Comparison of ENCODE assay signal across 8 mouse cellular contexts in the genomic region with DNA sequence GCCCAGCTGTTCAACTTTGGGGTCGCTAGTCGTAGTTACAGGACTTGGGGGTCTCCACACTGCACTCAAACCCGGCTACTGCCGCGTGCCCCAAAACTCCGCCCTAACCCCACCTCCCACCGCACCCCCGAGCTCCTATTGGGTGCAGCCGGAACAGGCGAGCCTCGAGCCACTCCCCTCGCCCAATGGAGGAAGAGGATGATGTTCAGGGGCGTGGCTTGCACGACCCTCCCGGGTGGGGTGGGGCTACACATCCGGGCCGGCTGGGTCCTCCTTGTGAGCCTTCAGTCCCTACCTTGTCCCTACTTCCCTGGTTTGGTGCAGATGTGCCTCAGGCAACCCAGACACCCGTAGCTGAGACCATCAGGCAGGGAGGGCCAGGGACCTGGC. TPM values are rescaled to one million over a fixed set of nuclear protein-coding genes. Genes with fewer than 3 reads are reported as not detected.
DNase-seq lines count a peak whose midpoint lies in the region; ATAC-seq and TF ChIP-seq lines count a peak whose summit lies in the region.

No protein-coding gene starts in this region.

- H3K27ac ChIP-seq in forebrain, embryonic 15.5 days (replicated peaks): peak overlapping the region; percentile 96
- H3K27ac ChIP-seq in layer of hippocampus, adult 2 months: peak overlapping the region; percentile 91
- H3K27ac ChIP-seq in lung, embryonic 14.5 days (ENCODE audit: low read depth): peak overlapping the region; percentile 97
- H3K27ac ChIP-seq in olfactory bulb, adult 2 months (ENCODE audit: insufficient read depth, low read depth, low read length): peak overlapping the region; percentile 76
- no peak overlapping the region for H3K27ac ChIP-seq in thymus, adult 2 months (ENCODE audit: control insufficient read depth, insufficient read depth, low read length)

- H3K4me3 ChIP-seq in forebrain, embryonic 15.5 days: peak overlapping the region; percentile 82
- H3K4me3 ChIP-seq in layer of hippocampus, adult 2 months: peak overlapping the region; percentile 95
- H3K4me3 ChIP-seq in lung, embryonic 14.5 days (ENCODE audit: low read depth, low read length): peak overlapping the region; percentile 78
- peak overlapping the region; percentile 85 for H3K4me3 ChIP-seq in olfactory bulb, adult 2 months (ENCODE audit: insufficient read depth, low read depth, low read length)
- peak overlapping the region; percentile 52 for H3K4me3 ChIP-seq in thymus, adult 2 months (ENCODE audit: control insufficient read depth, insufficient read depth, low read length)

- WGBS in forebrain, embryonic 15.5 days: 0% methylated on average over 18 of the region's 18 CpGs
- under 1% methylated on average over 18 of the region's 18 CpGs for WGBS in lung, embryonic 14.5 days
- 1% methylated on average over 18 of the region's 18 CpGs for WGBS in olfactory bulb, adult 2 months
- under 1% methylated on average over 18 of the region's 18 CpGs for WGBS in thymus, adult 2 months

- no peak for TF ChIP-seq CTCF in layer of hippocampus, adult 2 months (conservative IDR thresholded peaks at IDR 0.05)
- no peak for TF ChIP-seq CTCF in lung, embryonic 14.5 days (IDR thresholded peaks at IDR 0.05; ENCODE audit: low read depth)
- TF ChIP-seq CTCF in olfactory bulb, adult 2 months (IDR thresholded peaks at IDR 0.05; ENCODE audit: insufficient read depth, low read depth, low read length): no peak
- 0 out of 2 replicates have a peak, but pooled peaks have one; percentile 42 for TF ChIP-seq CTCF in thymus, adult 2 months (IDR thresholded peaks at IDR 0.05; ENCODE audit: borderline replicate concordance, control insufficient read depth, extremely low read depth, insufficient read depth, low read length, poor library complexity)

- peak overlapping the region; percentile 75 for H3K9ac ChIP-seq in forebrain, embryonic 15.5 days (replicated peaks)
- H3K9ac ChIP-seq in lung, embryonic 14.5 days: peak overlapping the region; percentile 69

- peaks cover 31% of the 10 kb centered on the region for H3K4me1 ChIP-seq in forebrain, embryonic 15.5 days
- peaks cover 14% of the 10 kb centered on the region; the same call in 1 of the 2 replicates for H3K4me1 ChIP-seq in lung, embryonic 14.5 days (ENCODE audit: insufficient read depth)
- peaks cover 16% of the 10 kb centered on the region for H3K4me1 ChIP-seq in olfactory bulb, adult 2 months (ENCODE audit: control insufficient read depth, insufficient read depth, low read length)
- H3K4me1 ChIP-seq in thymus, adult 2 months (replicated peaks; ENCODE audit: control insufficient read depth, insufficient read depth, low read length): peaks cover 18% of the 10 kb centered on the region

- DNase-seq in ES-CJ7 (ENCODE audit: low read depth, low spot score): peak; percentile 94
- DNase-seq in cerebellum, adult 11 months: peak; percentile 88
- DNase-seq in heart, postnatal 36 days: peak; percentile 84
- peak; percentile 88 to 94 for DNase-seq in layer of hippocampus, adult 2 months (ENCODE audit: low spot score in 2 of 2)
- DNase-seq in lung, embryonic 14.5 days: peak; percentile 98
- DNase-seq in thymus, adult 2 months: peak; percentile 96

- H3K36me3 ChIP-seq in forebrain, embryonic 15.5 days: no peaks in the 10 kb centered on the region
- peaks cover 26% of the 10 kb centered on the region; the same call in 1 of the 2 replicates for H3K36me3 ChIP-seq in lung, embryonic 14.5 days (ENCODE audit: insufficient read depth)
- H3K36me3 ChIP-seq in thymus, adult 2 months (ENCODE audit: control insufficient read depth, insufficient read depth, low read length): no peaks in the 10 kb centered on the region

- intact Hi-C loops in heart, postnatal 36 days (cut with DNase I): no loop called here

- H3K27me3 ChIP-seq in forebrain, embryonic 15.5 days: no peaks in the 10 kb centered on the region
- no peaks in the 10 kb centered on the region for H3K27me3 ChIP-seq in lung, embryonic 14.5 days (ENCODE audit: insufficient read depth, low read length)
- no peaks in the 10 kb centered on the region for H3K27me3 ChIP-seq in thymus, adult 2 months (ENCODE audit: control insufficient read depth, insufficient read depth, low read length)

- no peaks in the 10 kb centered on the region for H3K9me3 ChIP-seq in forebrain, embryonic 15.5 days
- no peaks in the 10 kb centered on the region for H3K9me3 ChIP-seq in lung, embryonic 14.5 days (ENCODE audit: low read depth, low read length)

- ATAC-seq in forebrain, embryonic 15.5 days (replicated peaks): peak; percentile 97
- peak; percentile 93 for ATAC-seq in lung, embryonic 14.5 days (ENCODE audit: insufficient read depth)

- no peak for TF ChIP-seq POLR2A in olfactory bulb, adult 2 months (IDR thresholded peaks at IDR 0.05; ENCODE audit: insufficient read depth, low read depth, low read length)
- TF ChIP-seq POLR2A in thymus, adult 2 months (IDR thresholded peaks at IDR 0.05; ENCODE audit: control insufficient read depth, extremely low read depth, insufficient read depth, low read length, poor library complexity): 0 out of 2 replicates have a peak, but pooled peaks have one; percentile 16

- H3K4me2 ChIP-seq in forebrain, embryonic 15.5 days (replicated peaks): peak overlapping the region; percentile 88
- peak overlapping the region; percentile 73 for H3K4me2 ChIP-seq in lung, embryonic 14.5 days

RNA-seq across cellular contexts. Expression of a gene that starts 0.9 kb away (rescaled TPM):
- polyA plus RNA-seq in forebrain, embryonic 15.5 days (2015; fragmentation: Nextera tagmentation; extraction: Ambion mirVana): 15.9 and 17.3 TPM in 2 replicates
- total RNA-seq in heart, postnatal 36 days (2021): 1 to 10 TPM; 2.2 to 3.4 TPM
- 10 to 100 TPM; 12.0 to 16.2 TPM for total RNA-seq in layer of hippocampus, adult 2 months (2021)
- polyA plus RNA-seq in lung, embryonic 14.5 days (2014; fragmentation: Nextera tagmentation; extraction: Ambion mirVana): 24.2 and 24.4 TPM in 2 replicates
- polyA plus RNA-seq in olfactory bulb, adult 2 months (2012; ENCODE audit: insufficient read depth, insufficient read length, low replicate concordance, missing spikeins): not detected in 2 replicates
- polyA plus RNA-seq in thymus, adult 2 months (2012; rRNA removed): 23.9 and 30.5 TPM in 2 replicates

RNA-seq across cellular contexts. Expression of a gene that starts 36.0 kb away (rescaled TPM):
- 41.7 and 55.9 TPM in 2 replicates for polyA plus RNA-seq in forebrain, embryonic 15.5 days (2015; fragmentation: Nextera tagmentation; extraction: Ambion mirVana)
- 1 to 10 TPM; 4.4 to 4.6 TPM for total RNA-seq in heart, postnatal 36 days (2021)
- total RNA-seq in layer of hippocampus, adult 2 months (2021): 1 to 10 TPM; 2.2 to 2.9 TPM
- polyA plus RNA-seq in lung, embryonic 14.5 days (2014; fragmentation: Nextera tagmentation; extraction: Ambion mirVana): 159 and 173 TPM in 2 replicates
- polyA plus RNA-seq in olfactory bulb, adult 2 months (2012; ENCODE audit: insufficient read depth, insufficient read length, low replicate concordance, missing spikeins): not detected in 2 replicates
- polyA plus RNA-seq in thymus, adult 2 months (2012; rRNA removed): 59.0 and 75.8 TPM in 2 replicates

Comparison
In these comparisons a context has a peak if more than half of its experiments do, and no peak if none do; other contexts are left out.
1. RNA of a gene that starts 0.9 kb away (polyA plus RNA-seq): 24.2 to 24.4 TPM in lung, embryonic 14.5 days, 23.9 to 30.5 TPM in thymus, adult 2 months and 15.9 to 17.3 TPM in forebrain, embryonic 15.5 days; not detected in olfactory bulb, adult 2 months; every median in the first group is over 10 times any median in the second.
2. RNA of a gene that starts 36.0 kb away (polyA plus RNA-seq): 159 to 173 TPM in lung, embryonic 14.5 days, 59.0 to 75.8 TPM in thymus, adult 2 months and 41.7 to 55.9 TPM in forebrain, embryonic 15.5 days; not detected in olfactory bulb, adult 2 months; every median in the first group is over 10 times any median in the second.
3. Peak in every context shown above with its lines, with median percentiles within 50 percentile points of each other: DNase-seq and H3K4me3 ChIP-seq.